Mouse (Mus musculus) T-helper 17 cell (primary cell): ENCODE measurements at regions not wholly inside any gene's neighbourhood (a gene's known extent, or its start where the extent isn't known, plus 50 kb on each side); places are given as distances from the start of the nearest gene placed in this dataset.

ENCODE experiments used
- in situ Hi-C, 2 experiments: fragments of 300-600 bp; cut with MboI, MseI; formaldehyde crosslinking; loops; 1 replicate in 1 of 2; 2 replicates in 1 of 2; pipeline ENCODE4 v1.15.1; 2025; ENCODE audit warnings: high pct_unique_total_duplicates in 2 of 2

- in situ Hi-C loops: no loop called here
These were observed 112.2 kb downstream of the Ipo8 start for GRCm38 (mm10) chr6:148719062-148719461.

- in situ Hi-C loops: loop anchor here in 1 of 2 experiments (5.0 kb wide), 1 partner anchor 192 kb away; no protein-coding TSS in a partner anchor
These were observed 120.9 kb downstream of the Ipo8 start for GRCm38 (mm10) chr6:148710406-148710805.

- in situ Hi-C loops: loop anchor here in 1 of 2 experiments (5.0 kb wide), 1 partner anchor 204 kb away; no protein-coding TSS in a partner anchor
These were observed 122.9 kb downstream of the Ipo8 start for GRCm38 (mm10) chr6:148708389-148708788.

GRCm38 (mm10) chr6:148705711-148706110 lies 125.6 kb downstream of the Ipo8 start:
- in situ Hi-C loops: loop anchor here in 1 of 2 experiments (5.0 kb wide), 1 partner anchor 207 kb away; no protein-coding TSS in a partner anchor

- in situ Hi-C loops: no loop called here
These were observed 137.9 kb downstream of the Ipo8 start for GRCm38 (mm10) chr6:148693329-148693728.

GRCm38 (mm10) chr6:148687770-148688169 lies 143.5 kb downstream of the Ipo8 start:
- in situ Hi-C loops: no loop called here

GRCm38 (mm10) chr6:148660152-148660551 lies 171.1 kb downstream of the Ipo8 start:
- in situ Hi-C loops: no loop called here

- in situ Hi-C loops: no loop called here
These were observed 178.1 kb downstream of the Ipo8 start for GRCm38 (mm10) chr6:148653216-148653615.

- in situ Hi-C loops: no loop called here
These were observed 178.8 kb downstream of the Ipo8 start for GRCm38 (mm10) chr6:148652434-148652833.

- in situ Hi-C loops: no loop called here
These were observed 183.6 kb downstream of the Ipo8 start for GRCm38 (mm10) chr6:148647423-148648390.

- in situ Hi-C loops: no loop called here
These were observed 190.7 kb downstream of the Ipo8 start for GRCm38 (mm10) chr6:148640595-148640994.

GRCm38 (mm10) chr6:148634148-148634547 lies 190.0 kb upstream of the Tmtc1 start:
- in situ Hi-C loops: no loop called here

- in situ Hi-C loops: no loop called here
These were observed 183.0 kb upstream of the Tmtc1 start for GRCm38 (mm10) chr6:148627090-148627605.

- in situ Hi-C loops: no loop called here
These were observed 179.1 kb upstream of the Tmtc1 start for GRCm38 (mm10) chr6:148623119-148623770.

GRCm38 (mm10) chr6:148620034-148620433 lies 175.8 kb upstream of the Tmtc1 start:
- in situ Hi-C loops: no loop called here

GRCm38 (mm10) chr6:148615931-148616330 lies 171.7 kb upstream of the Tmtc1 start:
- in situ Hi-C loops: no loop called here

GRCm38 (mm10) chr6:148615442-148615841 lies 171.3 kb upstream of the Tmtc1 start:
- in situ Hi-C loops: no loop called here

- in situ Hi-C loops: no loop called here
These were observed 164.7 kb upstream of the Tmtc1 start for GRCm38 (mm10) chr6:148608881-148609280.

- in situ Hi-C loops: no loop called here
These were observed 161.0 kb upstream of the Tmtc1 start for GRCm38 (mm10) chr6:148605226-148605625.

GRCm38 (mm10) chr6:148604790-148605189 lies 160.6 kb upstream of the Tmtc1 start:
- in situ Hi-C loops: no loop called here

- in situ Hi-C loops: no loop called here
These were observed 159.7 kb upstream of the Tmtc1 start for GRCm38 (mm10) chr6:148603878-148604277.

GRCm38 (mm10) chr6:148603460-148603859 lies 159.3 kb upstream of the Tmtc1 start:
- in situ Hi-C loops: no loop called here
